Mouse (Mus musculus) embryonic facial prominence, embryonic 13.5 days (tissue): ENCODE data around the gene Sel1l. TPM values are rescaled to one million over a fixed set of nuclear protein-coding genes. Genes with fewer than 3 reads are reported as not detected.

Source experiments
- ATAC-seq: fragments of 200-750 bp; cut with Nextera tagmentation; 2 replicates; pipeline ENCODE4 v1.8.0; 2017; ENCODE audit warnings: low read depth; ENCODE audit not compliant: insufficient number of reproducible peaks, insufficient read depth, low FRiP score, low TSS enrichment
- H3K27ac ChIP-seq: fragments of 300-500 bp; sonication (generic); 2 replicates; pipeline ENCODE4 v1.5.1; 2015; ENCODE audit warnings: moderate library complexity, mild to moderate bottlenecking, inconsistent platforms
- H3K27me3 ChIP-seq: fragments of 300-500 bp; sonication (generic); 2 replicates; pipeline ENCODE4 v1.6.1; 2015; ENCODE audit warnings: mild to moderate bottlenecking, inconsistent platforms
- H3K36me3 ChIP-seq: fragments of 300-500 bp; sonication (generic); 2 replicates; pipeline ENCODE4 v1.6.1; 2015; ENCODE audit warnings: mild to moderate bottlenecking, inconsistent platforms
- H3K4me1 ChIP-seq: fragments of 300-500 bp; sonication (generic); 2 replicates; pipeline ENCODE4 v1.6.1; 2015; ENCODE audit warnings: inconsistent platforms
- H3K4me2 ChIP-seq: fragments of 300-500 bp; sonication (generic); 2 replicates; pipeline ENCODE4 v1.6.1; 2015; ENCODE audit warnings: moderate library complexity, mild to moderate bottlenecking, inconsistent platforms
- H3K4me3 ChIP-seq: fragments of 300-500 bp; sonication (generic); 2 replicates; pipeline ENCODE4 v1.5.1; 2015; ENCODE audit warnings: mild to moderate bottlenecking, inconsistent platforms
- H3K9ac ChIP-seq: fragments of 300-500 bp; sonication (generic); 2 replicates; pipeline ENCODE4 v1.6.1; 2015; ENCODE audit warnings: mild to moderate bottlenecking, inconsistent platforms
- H3K9me3 ChIP-seq: fragments of 300-500 bp; sonication (generic); 2 replicates; pipeline ENCODE4 v1.6.1; 2016; ENCODE audit warnings: inconsistent platforms
- WGBS: fragments of 180-500 bp; shearing (Covaris S2); methylation state at CpG from one replicate; pipeline ENCODE4 v1.1.7; 2015; ENCODE audit warnings: mixed read lengths; 5-methylcytosine and 5-hydroxymethylcytosine counted together
- polyA plus RNA-seq: library from polyadenylated mRNA; unstranded; fragments of >200 nt; fragmentation: Nextera tagmentation; extraction: Ambion mirVana; gene quantifications from 2 replicates; pipeline ENCODE4 v1.2.1, GENCODE M21; 2015

Sel1l gene
- polyA plus RNA-seq, 1 experiment from 2014 or later = 89.7 TPM

DNA sequence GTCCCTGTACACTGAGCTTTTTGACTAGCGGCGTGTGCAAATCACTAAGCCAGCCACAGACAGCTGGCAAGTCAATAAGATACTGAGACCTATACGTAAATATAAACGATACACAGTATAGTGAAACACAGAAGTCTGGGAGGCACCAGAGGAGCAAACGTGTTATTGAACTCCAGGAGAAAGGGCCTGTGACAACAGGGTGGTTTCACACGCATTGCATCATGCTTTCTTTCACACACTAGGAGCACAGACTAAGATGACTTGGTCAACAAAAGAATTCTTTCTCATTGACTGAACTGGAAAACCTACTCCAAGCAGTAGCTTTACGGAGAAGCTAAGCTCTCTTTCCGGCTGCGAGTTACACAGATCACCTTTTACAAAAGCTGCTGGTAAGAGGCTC is 3.6 kb downstream of the Sel1l start:
- Histone ChIP-seq H3K4me2 (no peak overlapping the region), H3K27ac (no peak overlapping the region), H3K4me3 (no peak overlapping the region), H3K9me3 (no peaks in the 10 kb centered on the region), H3K4me1 (peaks cover 14% of the 10 kb centered on the region), H3K36me3 (peaks cover 19% of the 10 kb centered on the region), H3K27me3 (no peaks in the 10 kb centered on the region), H3K9ac (no peak overlapping the region)
- WGBS = 89% methylated on average over 9 of the region's 9 CpGs
- no peak for ATAC-seq

DNA sequence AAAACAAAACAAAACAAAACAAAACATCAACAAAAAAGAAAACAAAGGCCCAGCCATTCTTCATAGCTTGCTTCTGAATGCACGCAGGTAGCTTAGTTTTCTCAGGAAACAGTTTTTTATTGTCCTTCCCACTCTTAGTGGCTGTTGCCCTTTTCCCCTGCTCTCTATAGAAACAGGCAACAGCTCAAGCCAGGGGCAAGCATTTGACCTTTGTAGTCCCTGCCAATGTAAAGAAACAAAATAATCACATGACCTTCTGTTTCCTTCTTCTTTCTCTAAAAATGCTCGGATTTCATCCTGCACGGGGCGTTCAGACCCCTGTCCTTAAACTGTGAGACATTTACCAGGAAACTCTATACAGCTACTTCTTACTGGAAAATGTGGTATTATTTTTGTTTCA is 4.4 kb downstream of the Sel1l start:
- ATAC-seq = no peak
- Histone ChIP-seq H3K9me3 (no peaks in the 10 kb centered on the region), H3K36me3 (peaks cover 25% of the 10 kb centered on the region), H3K4me1 (peaks cover 14% of the 10 kb centered on the region), H3K4me3 (no peak overlapping the region), H3K27me3 (no peaks in the 10 kb centered on the region), H3K27ac (no peak overlapping the region), H3K9ac (no peak overlapping the region), H3K4me2 (no peak overlapping the region)
- 48% methylated on average over 4 of the region's 4 CpGs for WGBS

DNA sequence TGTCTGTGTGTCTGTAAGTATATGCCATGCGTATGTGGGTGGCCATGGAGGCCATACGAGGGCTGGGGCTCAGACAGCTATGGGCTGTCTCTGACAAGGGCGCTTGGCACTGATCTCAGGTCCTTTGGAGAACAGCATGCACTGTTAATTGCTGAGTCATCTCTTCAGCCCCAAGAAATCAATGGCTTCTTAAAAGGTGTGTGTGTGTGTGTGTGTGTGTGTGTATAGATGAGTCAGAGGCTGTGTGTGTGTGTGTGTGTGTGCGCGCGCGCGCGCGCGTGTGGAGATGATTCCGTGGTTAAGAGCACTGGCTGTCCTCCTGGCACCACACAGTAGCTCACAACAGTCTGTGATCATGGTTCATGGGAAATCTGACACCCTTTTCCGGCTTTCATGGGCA is 5.1 kb downstream of the Sel1l start:
- H3K4me1 ChIP-seq = peaks cover 14% of the 10 kb centered on the region

DNA sequence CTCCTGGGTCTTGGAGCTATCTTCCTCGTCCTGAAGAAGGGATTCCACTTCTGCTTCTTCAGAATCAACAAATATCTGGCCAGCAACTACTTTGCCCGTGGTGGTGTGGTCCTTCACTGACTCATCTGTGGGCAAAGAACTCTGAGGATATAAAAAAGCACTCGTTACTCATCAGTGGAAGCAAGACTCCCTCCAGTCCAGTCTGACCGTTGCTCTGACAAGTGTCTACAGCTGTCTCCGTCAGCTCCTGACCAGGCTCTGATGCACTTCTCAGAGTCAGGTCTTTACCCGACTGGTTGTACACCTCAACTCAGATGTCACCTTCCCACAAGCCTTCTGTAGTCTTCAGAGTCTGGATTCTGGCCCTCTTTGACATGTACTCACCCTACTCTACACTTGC is 7.2 kb downstream of the Sel1l start:
- no peak overlapping the region for H3K9ac ChIP-seq
- no peaks in the 10 kb centered on the region for H3K27me3 ChIP-seq
- H3K4me3 ChIP-seq = no peak overlapping the region
- 93% methylated on average over 6 of the region's 6 CpGs for WGBS
- no peak overlapping the region for H3K4me2 ChIP-seq
- peaks cover 53% of the 10 kb centered on the region for H3K36me3 ChIP-seq
- no peaks in the 10 kb centered on the region for H3K4me1 ChIP-seq
- H3K9me3 ChIP-seq = no peaks in the 10 kb centered on the region
- ATAC-seq = no peak
- no peak overlapping the region for H3K27ac ChIP-seq

More for the DNA sequence above, 5.1 kb downstream of the Sel1l start:
- no peak overlapping the region for H3K9ac ChIP-seq
- peaks cover 32% of the 10 kb centered on the region for H3K36me3 ChIP-seq
- 95% methylated on average over 13 of the region's 13 CpGs for WGBS
- H3K4me2 ChIP-seq = no peak overlapping the region
- no peaks in the 10 kb centered on the region for H3K27me3 ChIP-seq
- ATAC-seq = no peak
- no peaks in the 10 kb centered on the region for H3K9me3 ChIP-seq
- H3K27ac ChIP-seq = no peak overlapping the region
- H3K4me3 ChIP-seq = no peak overlapping the region

DNA sequence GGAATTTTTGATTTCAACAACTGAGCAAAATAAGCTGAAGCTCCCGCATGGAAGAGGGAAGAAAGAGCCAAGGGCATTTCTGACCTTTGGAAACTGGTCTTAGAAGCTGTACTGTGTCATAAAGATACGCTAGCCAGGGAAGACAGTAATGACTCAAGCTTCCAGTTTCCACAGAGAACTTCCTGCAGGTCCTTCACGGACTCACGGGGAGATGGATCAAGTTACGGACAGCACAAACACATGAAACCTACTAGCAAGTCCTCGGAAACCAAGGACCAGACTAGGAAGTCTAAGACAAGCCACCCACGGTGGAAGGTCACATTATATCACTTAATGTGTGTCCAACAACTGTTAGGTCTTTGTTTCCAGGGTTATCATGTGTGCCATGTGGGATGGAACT is 10.7 kb downstream of the Sel1l start:
- 64% methylated on average over 7 of the region's 7 CpGs for WGBS
- H3K4me3 ChIP-seq = no peak overlapping the region
- no peaks in the 10 kb centered on the region for H3K27me3 ChIP-seq
- H3K9ac ChIP-seq = no peak overlapping the region
- peaks cover 82% of the 10 kb centered on the region for H3K36me3 ChIP-seq
- ATAC-seq = no peak
- H3K4me1 ChIP-seq = no peaks in the 10 kb centered on the region
- no peaks in the 10 kb centered on the region for H3K9me3 ChIP-seq
- no peak overlapping the region for H3K27ac ChIP-seq
- H3K4me2 ChIP-seq = no peak overlapping the region

DNA sequence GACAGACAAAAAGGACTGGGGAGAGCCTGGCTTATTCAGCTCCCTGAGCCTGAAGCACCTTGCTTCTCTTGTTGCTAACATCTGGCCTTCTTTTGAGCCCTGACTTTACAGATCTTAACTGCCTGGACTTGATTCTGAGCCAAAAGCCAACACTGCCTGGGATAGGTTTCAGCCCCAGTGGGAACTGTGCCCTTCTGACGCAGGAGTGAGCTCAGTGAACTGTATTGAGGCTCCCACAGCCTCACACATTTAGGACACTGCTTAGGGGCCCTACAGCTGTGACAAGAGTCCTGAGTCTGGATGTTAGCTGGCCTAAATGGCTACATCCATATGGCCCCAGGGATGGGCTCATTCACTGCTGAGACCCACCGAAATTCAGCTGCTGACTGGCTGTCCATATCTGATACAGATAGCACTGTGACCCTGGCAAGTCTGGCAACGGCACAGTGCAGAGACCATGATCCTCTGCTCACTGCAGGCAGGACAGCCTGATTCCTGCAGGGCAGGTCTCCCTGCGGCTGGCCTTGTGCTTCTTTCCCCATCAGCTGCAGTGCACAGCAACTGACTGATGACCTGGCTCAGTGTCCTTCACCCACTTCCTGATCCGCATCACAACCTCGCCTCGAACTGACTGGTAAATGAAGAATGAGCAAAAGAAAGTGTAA is 11.4 kb downstream of the Sel1l start:
- WGBS = 82% methylated on average over 7 of the region's 7 CpGs
- no peak for ATAC-seq
- H3K36me3 ChIP-seq = peaks cover 88% of the 10 kb centered on the region

DNA sequence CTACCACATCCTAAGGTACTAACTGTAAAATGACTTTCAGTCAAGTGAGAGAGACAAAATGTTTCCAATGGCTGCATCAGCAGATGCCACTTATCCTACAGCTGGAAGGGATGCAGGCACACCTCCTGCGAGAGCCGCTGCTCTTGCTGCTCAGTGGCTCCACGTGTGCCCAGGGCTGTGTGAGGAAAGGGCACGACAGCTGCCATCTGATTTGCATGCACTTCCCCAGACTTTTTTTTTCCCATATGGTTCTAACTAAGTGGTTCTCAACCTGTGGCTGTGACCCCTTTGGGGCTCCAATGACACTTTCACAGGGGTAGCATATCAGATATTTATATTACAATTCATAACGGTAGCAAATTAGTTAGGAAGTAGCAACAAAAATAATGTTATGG is 15.0 kb downstream of the Sel1l start:
- Histone ChIP-seq H3K4me3 (no peak overlapping the region), H3K4me2 (no peak overlapping the region), H3K9me3 (no peaks in the 10 kb centered on the region), H3K36me3 (peaks cover 79% of the 10 kb centered on the region), H3K27ac (no peak overlapping the region), H3K9ac (no peak overlapping the region), H3K4me1 (no peaks in the 10 kb centered on the region), H3K27me3 (no peaks in the 10 kb centered on the region)
- WGBS = 44% methylated on average over 5 of the region's 5 CpGs
- ATAC-seq = no peak

More for the DNA sequence above, 11.4 kb downstream of the Sel1l start:
- H3K4me1 ChIP-seq = no peaks in the 10 kb centered on the region
- H3K27me3 ChIP-seq = no peaks in the 10 kb centered on the region
- no peak overlapping the region for H3K4me3 ChIP-seq
- H3K27ac ChIP-seq = no peak overlapping the region
- no peak overlapping the region for H3K4me2 ChIP-seq
- H3K9ac ChIP-seq = no peak overlapping the region
- H3K9me3 ChIP-seq = no peaks in the 10 kb centered on the region

DNA sequence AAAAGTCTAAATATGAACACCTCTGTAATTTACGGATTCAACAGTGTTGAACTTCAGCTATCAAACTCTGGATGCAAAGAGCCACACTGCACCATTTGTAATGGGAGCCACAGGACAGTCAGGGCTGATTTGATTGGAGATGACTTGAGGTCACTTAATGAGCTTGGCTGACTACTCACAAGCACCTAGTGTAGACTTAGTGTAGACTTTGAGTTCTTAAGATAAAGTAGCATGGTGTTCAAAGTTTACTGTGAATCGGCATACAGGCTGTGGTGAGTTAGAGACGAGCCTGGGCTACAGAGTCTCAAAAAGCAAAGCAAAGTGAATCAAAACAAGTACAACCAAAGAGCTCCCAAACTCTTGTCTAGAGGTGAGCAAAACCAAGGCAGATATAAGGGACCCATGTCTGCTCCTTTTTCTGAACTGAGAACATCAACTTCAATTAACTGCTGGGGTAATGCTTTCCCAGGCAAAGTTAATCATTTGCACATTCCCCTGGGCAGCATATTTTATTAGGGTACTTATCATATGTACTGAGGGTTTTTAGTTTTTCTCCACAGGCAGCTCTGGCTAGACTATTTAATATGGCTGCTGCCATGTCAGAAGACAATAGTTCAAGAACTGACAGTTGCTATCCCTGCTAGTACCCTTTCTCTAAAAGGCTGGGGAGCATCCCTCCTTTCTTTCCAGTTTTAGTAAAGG is 15.6 kb downstream of the Sel1l start:
- H3K9ac ChIP-seq = no peak overlapping the region
- no peak overlapping the region for H3K4me3 ChIP-seq
- no peaks in the 10 kb centered on the region for H3K9me3 ChIP-seq
- no peak for ATAC-seq
- H3K4me1 ChIP-seq = no peaks in the 10 kb centered on the region
- 87% methylated on average over 3 of the region's 3 CpGs for WGBS
- no peaks in the 10 kb centered on the region for H3K27me3 ChIP-seq
- peaks cover 77% of the 10 kb centered on the region for H3K36me3 ChIP-seq
- H3K4me2 ChIP-seq = no peak overlapping the region
- H3K27ac ChIP-seq = no peak overlapping the region

DNA sequence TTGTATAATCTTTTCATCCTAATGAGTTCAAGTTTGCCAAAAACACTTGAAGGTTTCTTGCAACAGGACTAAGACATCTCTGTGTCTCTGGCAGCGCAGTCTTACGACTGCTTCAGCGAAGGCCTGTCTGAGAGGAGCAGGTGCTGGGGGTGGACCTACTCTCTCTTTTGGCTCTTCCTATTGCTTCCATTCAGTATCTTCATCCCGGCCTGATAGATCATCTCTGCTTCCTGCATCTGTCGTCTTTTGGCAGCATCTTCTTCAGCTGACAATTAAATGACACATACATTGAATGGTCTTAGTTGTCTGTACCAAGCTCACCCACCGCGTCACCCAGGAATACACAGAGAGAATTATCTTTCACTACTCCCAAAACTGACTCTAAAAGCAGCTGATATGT is 17.5 kb downstream of the Sel1l start:
- WGBS = 96% methylated on average over 7 of the region's 7 CpGs
- Histone ChIP-seq H3K9ac (no peak overlapping the region), H3K27ac (no peak overlapping the region), H3K4me1 (no peaks in the 10 kb centered on the region), H3K36me3 (peaks cover 66% of the 10 kb centered on the region), H3K4me2 (no peak overlapping the region), H3K9me3 (no peaks in the 10 kb centered on the region), H3K4me3 (no peak overlapping the region), H3K27me3 (no peaks in the 10 kb centered on the region)
- no peak for ATAC-seq

DNA sequence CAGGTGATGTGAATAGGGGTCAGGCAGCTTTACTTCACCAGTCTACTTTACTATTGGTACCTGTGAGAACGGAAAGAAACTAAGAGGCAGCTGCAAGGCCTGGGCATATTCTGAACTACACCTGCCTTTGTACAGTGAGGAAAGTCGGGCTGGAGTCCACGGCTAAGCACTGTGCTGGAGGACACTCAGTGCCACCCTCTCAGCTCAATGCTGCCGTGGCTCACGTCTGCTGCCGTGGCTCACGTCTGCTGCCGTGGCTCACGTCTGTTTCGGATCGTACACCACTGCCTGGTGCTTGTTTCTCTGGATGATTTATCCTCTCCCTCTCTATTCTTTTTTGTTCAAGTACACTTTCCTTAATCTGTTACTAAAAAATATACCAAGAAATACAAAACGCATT is 28.5 kb downstream of the Sel1l start:
- Histone ChIP-seq H3K4me1 (no peaks in the 10 kb centered on the region), H3K36me3 (peaks cover 88% of the 10 kb centered on the region), H3K27me3 (no peaks in the 10 kb centered on the region), H3K4me3 (no peak overlapping the region), H3K9me3 (no peaks in the 10 kb centered on the region), H3K27ac (no peak overlapping the region), H3K9ac (no peak overlapping the region), H3K4me2 (no peak overlapping the region)
- no peak for ATAC-seq
- WGBS = 93% methylated on average over 12 of the region's 12 CpGs

DNA sequence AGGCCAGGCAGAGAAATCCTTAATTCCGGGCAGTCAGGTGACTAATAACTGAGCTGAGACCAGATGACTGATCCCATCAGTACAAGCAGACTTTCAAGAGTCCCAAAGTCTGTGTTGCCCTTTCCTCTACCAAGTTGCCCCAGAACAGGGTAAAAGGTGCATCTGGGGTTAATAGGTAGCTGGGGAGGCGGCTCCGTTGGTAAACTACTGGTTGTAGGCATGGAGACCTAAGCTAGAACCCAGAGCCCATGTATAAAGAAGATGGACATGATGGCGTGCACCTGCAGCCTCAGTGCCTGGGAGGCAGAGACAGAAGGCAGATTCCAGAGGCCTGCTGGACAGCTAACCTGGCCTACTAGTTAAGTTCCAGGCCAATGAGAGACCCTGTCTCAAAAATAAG is 30.2 kb downstream of the Sel1l start:
- no peaks in the 10 kb centered on the region for H3K27me3 ChIP-seq
- H3K4me3 ChIP-seq = no peak overlapping the region
- no peak overlapping the region for H3K27ac ChIP-seq
- no peaks in the 10 kb centered on the region for H3K4me1 ChIP-seq
- no peaks in the 10 kb centered on the region for H3K9me3 ChIP-seq
- ATAC-seq = no peak
- H3K4me2 ChIP-seq = no peak overlapping the region
- peaks cover 89% of the 10 kb centered on the region for H3K36me3 ChIP-seq
- 85% methylated on average over 4 of the region's 4 CpGs for WGBS
- H3K9ac ChIP-seq = no peak overlapping the region

DNA sequence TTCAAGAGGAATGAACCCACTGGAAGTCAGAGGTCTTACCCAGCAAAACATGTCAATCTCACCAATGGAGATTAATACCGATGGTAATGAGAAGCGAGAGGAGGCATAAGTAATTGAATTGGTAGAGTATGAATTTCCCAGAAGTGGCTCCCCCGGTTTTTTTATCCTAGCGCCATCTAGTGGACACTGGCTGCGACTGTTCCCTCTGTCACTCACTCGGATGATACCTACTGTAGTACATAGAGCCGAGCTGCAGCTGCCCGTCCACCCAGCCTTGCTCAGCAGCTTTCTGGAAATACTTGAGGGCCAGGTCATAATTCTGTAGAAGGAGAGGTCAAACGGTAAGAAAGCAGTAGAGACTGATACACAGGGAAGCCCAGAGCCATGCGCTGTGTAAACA is 33.0 kb downstream of the Sel1l start:
- Histone ChIP-seq H3K9ac (no peak overlapping the region), H3K27me3 (no peaks in the 10 kb centered on the region), H3K4me1 (no peaks in the 10 kb centered on the region), H3K27ac (no peak overlapping the region), H3K36me3 (peaks cover 91% of the 10 kb centered on the region), H3K9me3 (no peaks in the 10 kb centered on the region), H3K4me3 (no peak overlapping the region), H3K4me2 (no peak overlapping the region)
- ATAC-seq = no peak
- 30% methylated on average over 10 of the region's 10 CpGs for WGBS
